Mouse (Mus musculus) thymus, adult 2 months (tissue): ENCODE results near the gene Enpp6.

Experiments
- CTCF ChIP-seq: fragments of 200-500 bp; IDR thresholded peaks from 2 replicates; pipeline ENCODE4 v1.5.1; 2012; ENCODE audit warnings: mild to moderate bottlenecking, control low read depth, low read length, moderate library complexity, borderline replicate concordance; ENCODE audit not compliant: control insufficient read depth, poor library complexity, insufficient read depth; ENCODE audit errors: extremely low read depth
- POLR2A ChIP-seq: fragments of 200-500 bp; IDR thresholded peaks from 2 replicates; pipeline ENCODE4 v1.6.1; 2012; ENCODE audit warnings: mild to moderate bottlenecking, low read length, control low read depth, moderate library complexity; ENCODE audit not compliant: control insufficient read depth, poor library complexity, insufficient read depth; ENCODE audit errors: extremely low read depth

- TF ChIP-seq CTCF = no peak
- TF ChIP-seq POLR2A = no peak
Measured at GRCm38 (mm10) chr8:47030321-47030720, 43.6 kb downstream of the Enpp6 start.
